Mouse (Mus musculus) erythroblast, adult 5-6 weeks (primary cell): ENCODE measurements around the gene Xab2. TPM values are rescaled to one million over a fixed set of nuclear protein-coding genes. Genes with fewer than 3 reads are reported as not detected.
"Not testable (repeated sequence)": the region's sequence is repeated elsewhere in the genome, so short reads cannot be mapped to it uniquely, and the experiment has no call there.

Experiments
- ATAC-seq: replicated peaks from 2 replicates; pipeline ENCODE4 v1.8.0; 2016; ENCODE audit warnings: moderate number of reproducible peaks, mild to moderate bottlenecking, moderate TSS enrichment, inconsistent platforms; ENCODE audit not compliant: poor library complexity, low FRiP score, severe bottlenecking
- total RNA-seq, 2 experiments: library from RNA; stranded (forward) in 1 of 2; stranded (reverse) in 1 of 2; fragments of 150-400 nt in 1 of 2; fragments of 200-764, 138-1000 nt in 1 of 2; gene quantifications; 2 replicates each; pipeline versions ENCODE4 v1.2.3 to v1.2.4; 2015 to 2017; ENCODE audit warnings: low replicate concordance in 2 of 2

The Xab2 gene
- total RNA-seq, 2 experiments from 2014 or later = 5.4 to 16.0 TPM

- no peak for ATAC-seq
These were observed 1.0 kb upstream of the Xab2 start for GRCm38 (mm10) chr8:3622119-3622518.

GRCm38 (mm10) chr8:3609816-3610150 lies 11.3 kb downstream of the Xab2 start:
- ATAC-seq = no peak

- ATAC-seq = no peak
These were observed 11.9 kb downstream of the Xab2 start for GRCm38 (mm10) chr8:3609046-3609815.

DNA sequence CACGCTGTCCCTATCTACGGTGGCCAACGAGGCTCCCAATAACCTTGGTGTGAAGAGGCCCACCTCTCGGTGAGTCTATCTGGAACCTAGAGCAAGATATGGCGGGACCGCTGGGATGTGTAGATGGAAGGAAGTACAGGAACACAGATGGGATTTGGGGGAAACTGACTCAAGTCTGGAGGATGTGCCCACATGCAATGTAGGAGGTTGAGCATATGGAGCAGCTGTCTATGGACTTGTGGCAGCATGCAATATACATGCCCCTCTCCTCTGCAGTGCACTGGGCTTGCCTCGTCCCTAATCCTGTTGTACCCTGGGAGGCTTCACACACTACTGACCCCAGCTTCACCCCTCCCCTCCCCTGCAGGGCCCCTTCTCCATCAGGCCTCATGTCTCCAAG lies 13.3 kb downstream of the Xab2 start:
- ATAC-seq = no peak

DNA sequence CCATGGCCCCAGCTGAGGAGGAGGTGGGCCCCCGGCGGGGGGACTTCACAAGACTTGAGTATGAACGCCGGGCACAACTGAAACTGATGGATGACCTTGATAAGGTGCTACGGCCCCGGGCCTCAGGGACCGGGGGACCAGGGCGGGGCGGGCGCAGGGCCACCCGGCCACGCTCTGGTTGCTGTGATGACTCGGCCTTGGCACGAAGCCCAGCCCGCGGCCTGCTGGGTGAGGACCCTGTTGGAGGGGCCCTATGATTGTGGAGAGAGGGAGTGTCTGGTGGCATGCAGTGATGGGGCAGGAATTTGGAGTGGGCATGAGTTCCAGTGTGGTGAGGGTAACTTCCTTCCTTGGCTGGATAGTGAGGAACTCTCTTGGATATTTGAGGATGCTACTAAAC lies 14.5 kb downstream of the Xab2 start:
- ATAC-seq = no peak

GRCm38 (mm10) chr8:3603439-3603838 lies 17.7 kb downstream of the Xab2 start:
- ATAC-seq = no peak

GRCm38 (mm10) chr8:3600401-3600800 lies 20.7 kb downstream of the Xab2 start:
- ATAC-seq = no peak

DNA sequence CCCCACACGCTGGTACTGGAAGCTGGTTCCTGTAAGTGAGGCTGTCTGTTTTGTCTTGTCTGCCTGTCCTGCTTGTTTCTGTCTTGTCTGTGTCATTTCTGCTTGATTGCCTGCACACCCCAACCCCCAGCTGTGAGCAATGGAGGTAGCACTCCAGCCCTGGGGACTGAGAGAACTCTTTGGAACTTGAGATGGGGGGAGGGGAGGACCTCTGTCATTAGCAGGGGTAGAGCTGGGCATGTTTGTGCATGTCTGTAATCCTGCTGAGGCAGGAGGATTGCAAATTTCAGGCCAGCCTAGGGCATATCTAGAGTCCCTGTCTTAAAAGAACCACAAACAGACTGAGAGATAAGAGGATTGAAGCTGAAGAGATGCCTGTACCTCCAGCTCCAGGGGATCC lies 21.9 kb downstream of the Xab2 start:
- ATAC-seq = no peak

DNA sequence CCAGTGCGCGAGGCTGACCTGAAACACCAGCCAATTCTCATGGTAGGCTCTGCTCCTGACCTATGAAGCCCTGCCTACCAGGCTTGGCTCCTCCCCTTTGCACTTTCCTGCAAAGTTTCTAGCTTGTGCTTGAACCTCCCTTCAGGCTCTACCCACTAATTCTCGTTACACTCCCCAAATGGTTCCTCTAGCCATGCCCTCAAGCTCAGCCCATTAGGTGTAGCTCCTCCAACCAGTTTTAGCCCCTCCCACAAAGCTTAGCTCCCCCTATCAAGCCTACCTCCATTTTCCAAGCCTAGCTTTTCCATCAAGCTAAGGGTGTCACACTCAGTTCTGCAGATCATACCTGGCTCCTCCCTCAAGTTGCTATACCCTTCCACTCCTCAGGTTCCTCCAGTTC lies 23.1 kb downstream of the Xab2 start:
- 0 out of 2 replicates have a peak, but pooled peaks have one; percentile 7 for ATAC-seq

DNA sequence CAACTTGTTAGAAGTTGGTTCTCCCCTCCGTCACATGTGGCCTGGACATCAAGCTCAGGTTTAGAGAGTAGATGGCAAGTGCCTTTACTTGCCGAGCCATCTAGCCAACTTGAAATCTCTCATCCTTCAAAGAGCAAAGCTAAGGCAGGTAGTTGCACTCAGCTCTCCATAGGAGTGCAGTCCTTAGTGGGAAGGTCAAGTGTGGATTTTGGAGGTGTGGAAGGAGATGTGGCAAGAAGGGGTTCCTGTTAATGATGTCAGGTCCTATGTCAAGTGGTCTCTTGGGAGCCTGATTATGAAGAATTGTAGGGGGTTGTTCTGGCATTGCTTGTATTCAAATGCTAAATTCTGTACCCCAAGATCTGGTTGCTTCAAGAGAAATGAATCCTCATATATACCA lies 26.6 kb downstream of the Xab2 start:
- no peak for ATAC-seq

- ATAC-seq = no peak
These were observed 27.6 kb downstream of the Xab2 start for GRCm38 (mm10) chr8:3593470-3593869.

DNA sequence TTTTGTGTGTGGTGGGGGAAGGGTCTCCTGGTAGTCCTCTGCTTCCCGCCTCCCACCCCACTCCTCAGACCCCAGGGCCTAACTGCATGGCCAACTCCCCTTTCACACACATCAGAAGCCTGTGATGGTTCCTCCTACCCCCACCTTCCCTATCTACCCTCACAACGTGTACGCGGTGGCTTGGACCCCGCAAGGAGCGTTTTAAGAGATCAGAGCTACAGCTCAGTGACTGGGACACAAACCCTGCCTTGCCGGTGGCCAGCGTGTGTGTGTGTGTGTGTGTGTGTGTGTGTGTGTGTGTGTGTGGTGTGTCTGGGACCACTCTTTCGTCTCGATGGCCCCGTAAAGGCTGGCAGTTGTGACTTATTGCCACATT lies 32.9 kb downstream of the Xab2 start:
- ATAC-seq = no peak

DNA sequence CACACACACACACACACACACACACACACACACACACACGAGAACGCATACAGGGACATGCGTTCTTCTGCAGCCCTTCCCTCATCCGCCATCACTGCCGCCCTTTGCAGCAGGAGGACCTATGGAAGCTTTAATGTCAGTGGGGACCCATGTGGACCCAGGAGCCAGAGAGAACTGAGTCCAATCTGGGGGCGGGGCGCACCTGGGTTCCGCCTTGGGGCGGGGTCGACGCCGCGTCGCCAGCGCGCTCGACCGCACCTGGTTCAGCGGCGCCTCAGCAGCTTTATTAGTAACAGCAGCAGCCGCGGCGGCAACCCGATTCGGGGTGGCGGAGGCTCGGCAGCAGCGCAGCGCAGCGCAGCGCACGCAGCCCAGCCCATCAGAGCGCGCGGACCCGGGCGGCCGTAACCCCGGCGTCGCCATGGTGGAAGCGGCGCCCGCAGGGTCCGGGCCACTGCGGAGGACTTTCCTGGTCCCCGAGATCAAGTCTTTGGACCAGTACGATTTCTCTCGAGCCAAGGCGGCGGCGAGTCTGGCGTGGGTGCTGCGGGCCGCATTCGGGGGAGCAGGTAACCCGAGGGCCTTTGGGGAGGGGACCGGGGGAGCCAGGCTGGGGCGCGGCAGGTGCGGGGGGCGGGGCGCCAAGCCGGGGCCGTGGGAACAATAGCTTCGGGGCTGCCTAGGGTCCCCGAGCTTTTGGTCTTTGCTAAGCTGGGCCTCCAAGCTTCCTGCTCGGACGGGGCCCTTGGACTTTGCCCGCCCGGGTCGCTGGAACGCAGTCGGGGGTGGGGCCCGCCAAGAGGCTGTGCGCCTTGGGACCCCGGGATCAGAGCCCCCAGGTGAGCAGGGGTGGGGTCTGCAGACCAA lies 33.5 kb downstream of the Xab2 start:
- ATAC-seq = no peak

DNA sequence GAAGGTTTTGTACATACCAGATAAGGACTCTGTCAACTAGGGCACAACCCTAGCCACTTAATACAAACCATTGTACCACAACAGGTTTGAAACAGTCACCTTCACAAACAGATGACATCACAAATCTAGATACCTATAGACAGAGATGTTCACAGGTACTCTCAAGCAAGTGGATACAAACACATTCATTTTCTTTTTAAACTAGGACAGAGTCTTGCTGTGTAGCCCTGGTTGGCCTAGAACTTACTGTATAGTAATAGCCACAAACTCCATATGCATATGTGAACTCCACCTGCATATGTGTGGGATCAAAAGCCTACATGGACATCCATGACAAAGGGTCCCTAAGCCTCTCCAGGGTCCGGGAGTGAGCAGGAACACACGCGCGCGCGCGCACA lies 34.1 kb downstream of the Xab2 start, which contains the start of gene Camsap3:
Gene Camsap3, plus strand, starts transcription at position 301 of the 398 bp plus-strand sequence.
- no peak for ATAC-seq

DNA sequence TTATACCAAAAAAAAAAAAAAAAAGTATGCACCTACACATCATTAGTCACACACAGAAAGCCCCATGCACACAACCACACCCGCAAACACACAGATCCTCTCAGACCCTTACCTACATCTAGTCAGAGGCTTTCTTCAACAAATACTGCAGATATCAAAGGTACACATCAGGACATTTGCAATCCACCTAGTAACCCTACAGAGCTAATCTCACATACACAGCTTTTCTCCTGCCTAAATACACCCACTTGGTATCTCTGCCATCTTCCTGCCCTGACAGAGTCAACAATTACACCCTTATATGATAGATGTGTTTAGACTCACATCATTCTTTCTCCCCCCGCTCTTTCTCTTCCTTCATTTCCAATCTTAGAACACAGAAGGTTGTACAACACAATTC lies 34.7 kb downstream of the Xab2 start:
- no peak for ATAC-seq

DNA sequence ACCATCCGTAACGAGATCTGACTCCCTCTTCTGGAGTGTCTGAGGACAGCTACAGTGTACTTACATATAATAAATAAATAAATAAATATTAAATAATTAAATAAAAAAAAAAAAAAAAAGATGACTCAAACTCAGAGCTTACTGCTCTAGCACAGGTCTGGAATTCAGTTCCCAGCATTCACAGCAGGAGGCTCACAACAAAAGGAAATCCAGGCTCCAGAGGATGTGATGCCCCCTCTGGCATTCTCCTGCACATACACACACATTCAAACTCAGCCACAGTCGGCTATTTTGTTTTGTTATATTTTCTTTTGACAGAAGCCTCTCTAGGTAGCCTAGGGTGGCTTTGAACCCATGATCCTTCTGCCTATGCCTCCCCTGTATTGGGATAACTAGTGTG lies 39.2 kb downstream of the Xab2 start:
- not testable (repeated sequence) for ATAC-seq

- ATAC-seq = no peak
These were observed 41.4 kb downstream of the Xab2 start for GRCm38 (mm10) chr8:3579390-3580364.

- ATAC-seq = no peak
These were observed 44.7 kb downstream of the Xab2 start for GRCm38 (mm10) chr8:3576211-3576960.

DNA sequence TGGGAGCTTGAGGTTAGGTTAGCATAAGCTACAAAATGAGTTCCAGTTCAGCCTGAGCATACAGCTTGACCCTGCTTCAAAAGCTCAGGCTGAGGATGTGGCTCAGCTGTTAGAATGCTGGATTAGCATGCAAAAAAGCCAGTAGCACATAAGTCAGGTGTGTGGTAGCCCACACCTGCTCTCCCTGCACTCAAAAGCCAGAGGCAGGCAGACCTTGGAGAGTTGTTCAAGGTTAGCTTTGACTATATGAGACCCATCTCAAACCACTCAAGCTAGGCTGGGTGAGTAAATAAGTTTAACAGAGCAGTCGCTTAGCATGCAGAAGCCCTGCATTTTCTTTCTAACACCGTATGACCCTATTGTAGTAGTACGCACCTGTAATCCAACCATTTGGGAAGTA lies 46.6 kb downstream of the Xab2 start:
- no peak for ATAC-seq
